Mouse (Mus musculus): ENCODE results near the gene Hat1. TPM values are rescaled to one million over a fixed set of nuclear protein-coding genes. Genes with fewer than 3 reads are reported as not detected.
"Not testable (repeated sequence)": the region's sequence is repeated elsewhere in the genome, so short reads cannot be mapped to it uniquely, and the experiment has no call there.

The Hat1 gene
- polyA plus RNA-seq, 1 experiment from 2014 or later = 120 TPM

DNA sequence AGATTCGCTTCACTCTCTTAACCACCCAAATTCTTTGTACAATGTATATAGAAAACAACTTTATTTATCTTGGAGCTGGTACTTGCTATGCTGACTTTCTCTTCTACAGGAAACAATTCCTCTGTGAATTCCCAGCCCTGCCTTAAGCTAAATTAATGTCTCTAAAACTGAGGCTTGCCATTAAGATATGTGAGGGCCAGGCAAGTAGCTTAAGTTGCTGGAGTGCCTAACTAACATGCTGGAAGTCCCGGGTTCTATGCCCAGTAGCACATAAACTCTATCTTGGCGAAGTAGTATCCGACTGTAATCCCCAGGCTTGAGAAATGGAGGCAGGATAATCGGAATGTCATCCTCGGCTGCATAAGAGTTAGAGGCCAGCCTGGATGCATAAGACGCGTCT is 20.7 kb upstream of the Hat1 start:
- H3K9me3 ChIP-seq (ENCODE audit: control insufficient read depth, low read depth, low read length) = no peaks in the 10 kb centered on the region
- ATAC-seq (ENCODE audit: insufficient number of reproducible peaks, insufficient read depth, low FRiP score, low read depth) = no peak
- H3K4me2 ChIP-seq (replicated peaks; ENCODE audit: low read depth, low read length) = peak overlapping the region; percentile 54
- H3K9ac ChIP-seq (replicated peaks; ENCODE audit: low read depth, low read length) = peak overlapping the region; percentile 11
- H3K4me1 ChIP-seq (ENCODE audit: control insufficient read depth, insufficient read depth, low read length) = peaks cover 3% of the 10 kb centered on the region; the same call in 1 of the 2 replicates
- no peak overlapping the region for H3K27ac ChIP-seq (ENCODE audit: low read length)
- peak overlapping the region; percentile 46; the same call in 1 of the 2 replicates for H3K4me3 ChIP-seq (ENCODE audit: low read depth, low read length)
- no peaks in the 10 kb centered on the region for H3K27me3 ChIP-seq (ENCODE audit: control insufficient read depth, insufficient read depth, low read length)
- no peaks in the 10 kb centered on the region for H3K36me3 ChIP-seq (ENCODE audit: control insufficient read depth, insufficient read depth, low read length)
- WGBS = 33% methylated on average over 8 of the region's 8 CpGs

DNA sequence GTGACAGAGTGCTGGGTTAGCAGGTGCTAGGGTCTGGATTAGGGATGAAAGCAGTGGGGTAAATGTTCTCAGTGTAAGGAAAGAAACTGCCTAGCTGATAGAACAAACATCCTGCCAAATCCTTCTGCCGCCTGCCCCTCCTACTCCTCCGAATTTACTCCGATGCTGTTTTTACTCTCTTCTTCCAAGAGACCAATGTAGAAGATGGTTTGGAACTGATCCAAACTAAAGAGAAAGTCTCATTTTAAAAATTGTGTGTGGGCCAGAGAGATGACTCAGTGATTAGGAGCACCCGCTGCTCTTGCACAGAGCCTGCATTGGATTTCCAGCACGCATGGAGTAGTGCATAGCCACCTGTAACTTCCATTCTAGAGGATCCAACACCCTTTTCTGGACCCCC is 17.0 kb upstream of the Hat1 start:
- H3K9ac ChIP-seq (replicated peaks; ENCODE audit: low read depth, low read length) = no peak overlapping the region
- H3K27me3 ChIP-seq (ENCODE audit: control insufficient read depth, insufficient read depth, low read length) = no peaks in the 10 kb centered on the region
- no peaks in the 10 kb centered on the region for H3K9me3 ChIP-seq (ENCODE audit: control insufficient read depth, low read depth, low read length)
- 59% methylated on average over 5 of the region's 5 CpGs for WGBS
- no peak for ATAC-seq (ENCODE audit: insufficient number of reproducible peaks, insufficient read depth, low FRiP score, low read depth)
- no peaks in the 10 kb centered on the region for H3K36me3 ChIP-seq (ENCODE audit: control insufficient read depth, insufficient read depth, low read length)
- no peak overlapping the region for H3K4me3 ChIP-seq (ENCODE audit: low read depth, low read length)
- H3K4me1 ChIP-seq (ENCODE audit: control insufficient read depth, insufficient read depth, low read length) = peaks cover 3% of the 10 kb centered on the region; the same call in 1 of the 2 replicates
- H3K4me2 ChIP-seq (replicated peaks; ENCODE audit: low read depth, low read length) = no peak overlapping the region
- H3K27ac ChIP-seq (ENCODE audit: low read length) = no peak overlapping the region

DNA sequence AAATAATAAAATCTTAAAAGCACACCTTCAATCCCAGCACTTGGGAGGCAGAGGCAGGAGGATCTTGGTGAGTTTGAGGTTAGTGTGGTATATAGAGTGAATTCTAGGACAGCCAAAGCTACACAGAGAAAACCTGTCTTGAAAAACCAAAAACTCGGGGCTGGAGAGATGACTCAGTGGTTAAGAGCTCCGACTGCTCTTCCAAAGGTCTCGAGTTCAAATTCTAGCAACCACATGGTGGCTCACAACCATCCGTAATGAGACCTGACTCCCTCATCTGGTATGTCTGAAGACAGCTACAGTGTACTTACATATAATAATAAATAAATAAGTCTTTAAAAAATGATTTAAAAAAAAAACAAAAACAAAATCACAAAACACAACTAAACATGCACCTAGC is 16.5 kb upstream of the Hat1 start:
- not testable (repeated sequence) for H3K36me3 ChIP-seq (ENCODE audit: control insufficient read depth, insufficient read depth, low read length); H3K4me3 ChIP-seq (ENCODE audit: low read depth, low read length); ATAC-seq (ENCODE audit: insufficient number of reproducible peaks, insufficient read depth, low FRiP score, low read depth); H3K9ac ChIP-seq (replicated peaks; ENCODE audit: low read depth, low read length); H3K4me2 ChIP-seq (replicated peaks; ENCODE audit: low read depth, low read length); H3K9me3 ChIP-seq (ENCODE audit: control insufficient read depth, low read depth, low read length); H3K4me1 ChIP-seq (ENCODE audit: control insufficient read depth, insufficient read depth, low read length); H3K27ac ChIP-seq (ENCODE audit: low read length); H3K27me3 ChIP-seq (ENCODE audit: control insufficient read depth, insufficient read depth, low read length)
- 86% methylated on average over 4 of the region's 4 CpGs for WGBS

DNA sequence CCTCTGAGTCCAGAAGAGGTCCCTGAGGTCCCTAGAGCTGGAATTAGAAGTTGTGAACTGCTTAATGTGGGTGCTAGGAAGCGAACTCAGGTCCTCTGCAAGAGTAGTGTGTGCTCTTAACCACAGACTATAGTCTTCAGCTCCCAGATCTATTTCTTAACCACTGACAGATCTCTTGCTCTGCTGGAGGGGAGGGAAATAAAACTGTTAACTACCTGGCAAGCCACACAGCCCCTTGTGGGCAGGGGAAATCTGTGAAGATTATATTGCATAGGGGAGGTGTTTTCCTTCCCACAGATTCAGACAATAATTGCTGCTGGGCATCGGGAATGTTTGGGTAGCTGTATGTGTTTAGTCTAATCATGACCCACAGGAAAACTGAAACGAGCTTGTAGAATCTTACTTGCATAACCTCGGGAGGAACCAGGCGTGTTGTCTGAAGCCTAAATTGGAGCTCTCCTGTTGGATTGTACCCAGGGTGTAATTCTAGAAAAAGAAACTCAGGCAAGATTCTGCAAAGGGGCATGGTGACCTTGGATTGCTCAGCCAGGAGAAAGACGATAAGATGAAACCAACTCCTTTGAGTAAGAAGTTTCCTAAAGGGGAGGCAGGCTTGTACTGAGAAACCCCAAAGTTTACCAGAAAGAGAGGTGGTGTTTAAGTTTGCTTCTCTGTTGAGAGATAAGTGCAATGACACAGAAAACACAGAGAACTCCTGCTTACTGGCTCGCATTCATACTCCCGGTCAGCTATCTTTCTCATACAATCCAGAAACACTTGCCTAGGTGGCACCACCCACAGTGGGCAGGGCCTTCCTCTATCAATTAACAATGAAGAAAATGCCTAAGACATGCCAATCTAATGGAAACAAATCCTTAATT is 14.2 kb upstream of the Hat1 start:
- no peak overlapping the region for H3K4me2 ChIP-seq (replicated peaks; ENCODE audit: low read depth, low read length)
- 60% methylated on average over 8 of the region's 8 CpGs for WGBS

DNA sequence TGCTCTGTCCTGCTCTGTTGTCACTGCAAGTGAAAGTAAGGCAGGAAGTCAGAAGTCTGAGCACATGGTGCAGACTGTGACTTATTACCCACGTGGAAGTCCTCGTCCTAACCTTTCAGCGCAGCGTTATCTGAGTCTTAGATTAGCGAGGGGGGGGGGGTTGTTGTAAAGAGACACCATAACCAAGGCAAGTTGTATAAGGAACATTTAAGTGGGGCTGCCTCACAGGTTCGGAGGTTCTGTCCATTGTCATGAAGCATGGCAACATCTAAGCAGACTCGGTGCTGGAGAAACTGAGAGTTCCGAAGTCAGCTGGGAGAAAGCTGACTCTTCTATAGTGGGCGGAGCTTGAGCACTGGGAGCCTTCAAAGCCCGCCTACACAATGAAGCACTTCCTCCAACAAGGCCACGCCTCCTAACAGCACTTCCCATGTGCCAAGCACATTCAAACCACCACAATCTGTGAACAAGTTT is 12.3 kb upstream of the Hat1 start:
- H3K9ac ChIP-seq (replicated peaks; ENCODE audit: low read depth, low read length) = no peak overlapping the region
- no peak overlapping the region for H3K4me3 ChIP-seq (ENCODE audit: low read depth, low read length)
- no peak for ATAC-seq (ENCODE audit: insufficient number of reproducible peaks, insufficient read depth, low FRiP score, low read depth)
- H3K27ac ChIP-seq (ENCODE audit: low read length) = no peak overlapping the region
- no peaks in the 10 kb centered on the region for H3K27me3 ChIP-seq (ENCODE audit: control insufficient read depth, insufficient read depth, low read length)
- 0 out of 2 replicates have a peak overlapping the region, but pooled peaks have one; percentile 15 for H3K4me2 ChIP-seq (replicated peaks; ENCODE audit: low read depth, low read length)
- no peaks in the 10 kb centered on the region for H3K36me3 ChIP-seq (ENCODE audit: control insufficient read depth, insufficient read depth, low read length)
- H3K9me3 ChIP-seq (ENCODE audit: control insufficient read depth, low read depth, low read length) = no peaks in the 10 kb centered on the region
- 36% methylated on average over 11 of the region's 11 CpGs for WGBS
- H3K4me1 ChIP-seq (ENCODE audit: control insufficient read depth, insufficient read depth, low read length) = no peaks in the 10 kb centered on the region

More for the DNA sequence above, 14.2 kb upstream of the Hat1 start:
- Histone ChIP-seq H3K27ac (ENCODE audit: low read length) (no peak overlapping the region), H3K27me3 (ENCODE audit: control insufficient read depth, insufficient read depth, low read length) (no peaks in the 10 kb centered on the region), H3K36me3 (ENCODE audit: control insufficient read depth, insufficient read depth, low read length) (no peaks in the 10 kb centered on the region), H3K9ac (replicated peaks; ENCODE audit: low read depth, low read length) (no peak overlapping the region), H3K4me3 (ENCODE audit: low read depth, low read length) (no peak overlapping the region), H3K4me1 (ENCODE audit: control insufficient read depth, insufficient read depth, low read length) (no peaks in the 10 kb centered on the region), H3K9me3 (ENCODE audit: control insufficient read depth, low read depth, low read length) (no peaks in the 10 kb centered on the region)
- ATAC-seq (ENCODE audit: insufficient number of reproducible peaks, insufficient read depth, low FRiP score, low read depth) = no peak

DNA sequence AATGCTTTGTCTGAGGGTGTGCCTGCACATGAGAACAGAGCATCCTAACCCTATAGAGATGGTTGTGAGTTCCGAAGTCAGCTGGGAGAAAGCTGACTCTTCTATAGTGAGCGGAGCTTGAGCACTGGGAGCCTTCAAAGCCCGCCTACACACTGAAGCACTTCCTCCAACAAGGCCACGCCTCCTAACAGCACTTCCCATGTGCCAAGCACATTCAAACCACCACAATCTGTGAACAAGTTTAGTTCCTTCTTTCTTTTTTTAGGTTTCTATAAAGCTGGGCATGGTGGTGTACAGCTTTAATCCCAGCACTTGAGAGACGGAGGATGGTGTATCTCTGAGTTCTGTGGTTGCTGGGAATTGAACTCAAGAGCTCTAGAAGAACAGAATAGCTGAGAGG is 11.3 kb upstream of the Hat1 start:
- no peaks in the 10 kb centered on the region for H3K4me1 ChIP-seq (ENCODE audit: control insufficient read depth, insufficient read depth, low read length)
- H3K4me2 ChIP-seq (replicated peaks; ENCODE audit: low read depth, low read length) = no peak overlapping the region
- H3K4me3 ChIP-seq (ENCODE audit: low read depth, low read length) = no peak overlapping the region
- H3K9me3 ChIP-seq (ENCODE audit: control insufficient read depth, low read depth, low read length) = no peaks in the 10 kb centered on the region
- no peaks in the 10 kb centered on the region for H3K36me3 ChIP-seq (ENCODE audit: control insufficient read depth, insufficient read depth, low read length)
- 84% methylated on average over 5 of the region's 5 CpGs for WGBS
- no peak overlapping the region for H3K9ac ChIP-seq (replicated peaks; ENCODE audit: low read depth, low read length)
- no peaks in the 10 kb centered on the region for H3K27me3 ChIP-seq (ENCODE audit: control insufficient read depth, insufficient read depth, low read length)
- no peak for ATAC-seq (ENCODE audit: insufficient number of reproducible peaks, insufficient read depth, low FRiP score, low read depth)
- H3K27ac ChIP-seq (ENCODE audit: low read length) = no peak overlapping the region

DNA sequence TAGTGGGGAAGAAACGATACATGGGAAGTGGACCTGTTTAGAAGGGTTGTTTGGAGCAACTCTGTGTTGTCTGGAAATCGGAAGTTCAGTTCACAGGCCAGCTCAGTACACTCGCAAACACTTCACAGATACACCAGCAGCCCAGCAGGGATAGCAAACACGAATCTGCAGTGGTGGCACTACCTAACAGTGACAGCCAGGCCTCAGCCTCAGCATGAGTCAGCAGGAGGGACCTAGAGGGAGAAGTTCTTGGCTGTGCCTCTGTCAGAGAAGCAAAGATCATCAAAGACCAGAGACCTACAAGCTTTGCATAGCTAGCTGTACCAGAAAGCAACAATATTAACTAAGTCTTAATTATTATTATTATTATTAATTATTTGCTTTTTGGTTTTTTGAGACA is 6.8 kb upstream of the Hat1 start:
- no peaks in the 10 kb centered on the region for H3K9me3 ChIP-seq (ENCODE audit: control insufficient read depth, low read depth, low read length)
- H3K27ac ChIP-seq (ENCODE audit: low read length) = no peak overlapping the region
- no peak for ATAC-seq (ENCODE audit: insufficient number of reproducible peaks, insufficient read depth, low FRiP score, low read depth)
- WGBS = 63% methylated on average over 4 of the region's 4 CpGs
- H3K4me3 ChIP-seq (ENCODE audit: low read depth, low read length) = no peak overlapping the region
- no peak overlapping the region for H3K4me2 ChIP-seq (replicated peaks; ENCODE audit: low read depth, low read length)
- no peaks in the 10 kb centered on the region for H3K4me1 ChIP-seq (ENCODE audit: control insufficient read depth, insufficient read depth, low read length)
- H3K9ac ChIP-seq (replicated peaks; ENCODE audit: low read depth, low read length) = no peak overlapping the region
- no peaks in the 10 kb centered on the region for H3K27me3 ChIP-seq (ENCODE audit: control insufficient read depth, insufficient read depth, low read length)
- no peaks in the 10 kb centered on the region for H3K36me3 ChIP-seq (ENCODE audit: control insufficient read depth, insufficient read depth, low read length)

DNA sequence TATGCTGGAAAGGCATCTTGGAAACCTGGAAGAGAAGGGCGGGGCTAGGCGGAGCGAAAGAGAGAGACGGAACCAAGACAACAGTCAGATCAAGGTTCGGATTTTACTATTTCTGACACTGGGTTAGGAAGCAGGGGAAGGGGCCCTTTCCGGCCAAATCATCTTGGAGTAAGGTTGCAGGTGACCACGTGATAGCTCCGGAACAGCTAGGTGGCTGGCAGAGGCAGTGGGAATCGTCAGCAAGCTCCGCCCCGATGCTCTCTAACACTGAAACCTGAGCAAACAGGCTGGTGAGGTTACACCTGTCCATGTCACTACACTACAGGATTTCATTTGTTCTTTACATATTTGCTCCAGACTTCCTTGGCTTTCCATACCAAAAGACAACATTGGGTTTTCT is 4.9 kb upstream of the Hat1 start:
- Histone ChIP-seq H3K4me3 (ENCODE audit: low read depth, low read length) (no peak overlapping the region), H3K4me1 (ENCODE audit: control insufficient read depth, insufficient read depth, low read length) (no peaks in the 10 kb centered on the region)

More for the DNA sequence above, 4.9 kb upstream of the Hat1 start:
- H3K27me3 ChIP-seq (ENCODE audit: control insufficient read depth, insufficient read depth, low read length) = no peaks in the 10 kb centered on the region
- no peak overlapping the region for H3K4me2 ChIP-seq (replicated peaks; ENCODE audit: low read depth, low read length)
- no peaks in the 10 kb centered on the region for H3K36me3 ChIP-seq (ENCODE audit: control insufficient read depth, insufficient read depth, low read length)
- ATAC-seq (ENCODE audit: insufficient number of reproducible peaks, insufficient read depth, low FRiP score, low read depth) = no peak
- H3K9me3 ChIP-seq (ENCODE audit: control insufficient read depth, low read depth, low read length) = no peaks in the 10 kb centered on the region
- 34% methylated on average over 11 of the region's 11 CpGs for WGBS
- no peak overlapping the region for H3K27ac ChIP-seq (ENCODE audit: low read length)
- H3K9ac ChIP-seq (replicated peaks; ENCODE audit: low read depth, low read length) = no peak overlapping the region

All from stomach, embryonic 14.5 days (tissue).